ENCODE assay signal across 8 mouse cellular contexts in the genomic region with DNA sequence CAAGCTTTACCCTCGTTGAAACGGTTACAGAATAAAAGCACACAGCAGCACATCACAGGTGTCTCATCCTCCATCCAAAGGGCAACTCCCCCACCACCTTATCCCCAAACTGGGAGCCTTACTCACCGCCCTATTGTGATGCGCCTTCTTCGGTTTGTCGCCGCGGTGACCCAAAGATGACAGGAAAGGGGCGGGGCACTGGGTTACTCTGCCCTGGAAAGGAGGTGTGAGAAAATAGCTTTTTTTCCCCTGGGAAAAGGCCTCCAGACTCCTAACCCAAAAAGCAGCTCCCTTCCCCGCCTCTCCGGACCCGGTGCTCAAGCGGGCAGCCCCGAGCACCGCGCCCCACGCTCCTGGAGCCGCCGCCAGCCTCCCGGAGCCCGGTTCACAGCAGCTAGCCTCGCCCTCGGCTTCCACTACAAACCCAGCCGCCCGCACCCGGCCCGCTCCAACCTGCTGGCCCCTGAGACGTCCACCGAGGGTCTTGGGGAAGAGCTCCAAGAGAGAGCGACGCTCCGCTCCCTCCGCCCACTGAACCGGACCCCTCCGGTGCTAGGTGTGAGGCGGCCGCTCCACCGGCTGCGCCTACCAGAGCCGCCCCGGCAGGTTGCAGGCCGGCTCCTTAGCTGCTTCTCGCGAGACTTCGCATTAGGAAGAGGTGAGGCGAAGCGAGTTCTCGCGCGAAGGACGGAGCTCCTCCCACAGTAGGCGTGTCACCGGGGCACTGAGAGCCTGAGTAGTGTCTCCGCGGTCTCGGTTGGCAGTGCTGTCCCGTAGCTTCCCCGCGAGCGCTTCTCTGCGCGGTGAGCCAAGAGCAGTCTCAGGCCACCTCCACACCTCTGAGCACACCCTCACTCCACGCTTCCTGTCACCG. TPM values are rescaled to one million over a fixed set of nuclear protein-coding genes. Genes with fewer than 3 reads are reported as not detected.
DNase-seq lines count a peak whose midpoint lies in the region; ATAC-seq lines count a peak whose summit lies in the region.

A gene (minus strand): TSS at position 647 of the 874 bp plus-strand sequence.

- under 1% methylated on average over 64 of the region's 64 CpGs for WGBS in hindbrain, embryonic 12.5 days

- no peaks in the 10 kb centered on the region for H3K9me3 ChIP-seq in hindbrain, embryonic 12.5 days (replicated peaks)

- ATAC-seq in hindbrain, embryonic 12.5 days (ENCODE audit: low FRiP score): peak; percentile 99

- peak within 1 kb of the TSS; percentile 85 for H3K27ac ChIP-seq in hindbrain, embryonic 12.5 days

- H3K4me1 ChIP-seq in hindbrain, embryonic 12.5 days: peaks cover 13% of the 10 kb centered on the region

- H3K4me2 ChIP-seq in hindbrain, embryonic 12.5 days (replicated peaks): peak within 1 kb of the TSS; percentile 66

- peak within 1 kb of the TSS; percentile 73 for H3K4me3 ChIP-seq in hindbrain, embryonic 12.5 days

- peak within 1 kb of the TSS; percentile 88 for H3K9ac ChIP-seq in hindbrain, embryonic 12.5 days

- H3K36me3 ChIP-seq in hindbrain, embryonic 12.5 days: no peaks in the 10 kb centered on the region

- peak; percentile 97 for DNase-seq in NIH3T3 (ENCODE audit: low read depth)
- DNase-seq in cerebellum, postnatal 10 days: peak; percentile 98 to 99
- DNase-seq in frontal cortex, postnatal 10 days (ENCODE audit: low spot score in 2 of 2): peak; percentile 92 to 97
- peak; percentile 94 to 97 for DNase-seq in layer of hippocampus, postnatal 14 days (ENCODE audit: low spot score in 2 of 2)
- DNase-seq in lung, postnatal 14 days: peak; percentile 99
- peak; percentile 95 for DNase-seq in retina, adult 2 months (ENCODE audit: low read depth, low spot score)
- DNase-seq in thymus, postnatal 36 days: peak; percentile 99

- H3K27me3 ChIP-seq in hindbrain, embryonic 12.5 days: no peaks in the 10 kb centered on the region

RNA-seq across cellular contexts. Expression of the gene that starts here (rescaled TPM):
- 42.8 and 45.4 TPM in 2 replicates for polyA plus RNA-seq in hindbrain, embryonic 12.5 days (2016; fragmentation: Nextera tagmentation; extraction: Ambion mirVana)
- total RNA-seq in layer of hippocampus, postnatal 14 days (2021): 10 to 100 TPM; 57.8 to 61.2 TPM

Comparison
In these comparisons a context has a peak if more than half of its experiments do, and no peak if none do; other contexts are left out.
1. Peak in every context shown above with its lines: DNase-seq, ATAC-seq, H3K4me3 ChIP-seq and H3K27ac ChIP-seq.